Mouse (Mus musculus): ENCODE measurements around the gene Tspan11. TPM values are rescaled to one million over a fixed set of nuclear protein-coding genes. Genes with fewer than 3 reads are reported as not detected.

Gene Tspan11
- polyA plus RNA-seq, 1 experiment from 2014 or later, result 7.8 TPM

DNA sequence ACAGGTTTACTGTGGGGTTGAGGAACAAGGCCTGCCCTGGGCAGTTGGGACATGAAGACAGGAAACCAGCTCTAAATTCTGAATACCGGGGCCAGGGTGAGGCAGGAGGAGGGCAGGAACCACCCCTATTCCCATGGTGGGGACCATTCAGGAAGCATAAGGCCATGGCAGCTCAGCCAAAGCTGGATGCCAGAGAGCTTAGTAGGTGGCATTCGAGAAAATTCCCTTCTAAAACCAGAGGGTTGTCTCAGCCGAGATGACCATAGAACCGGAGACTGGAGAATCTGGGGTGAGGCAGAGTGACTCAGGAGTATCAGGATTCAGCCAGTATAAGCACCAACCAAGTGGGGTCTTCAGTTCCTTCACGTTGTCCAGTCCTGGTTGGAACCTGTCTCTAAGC, 84.5 kb downstream of the Tspan11 start:
- no peaks in the 10 kb centered on the region for H3K36me3 ChIP-seq (ENCODE audit: insufficient read depth, low read length)
- H3K4me3 ChIP-seq (ENCODE audit: low read length), result no peak overlapping the region
- H3K27ac ChIP-seq (ENCODE audit: low read length), result no peak overlapping the region
- 81% methylated on average over 5 of the region's 5 CpGs for WGBS
- H3K4me2 ChIP-seq (replicated peaks; ENCODE audit: low read depth, low read length), result no peak overlapping the region
- no peaks in the 10 kb centered on the region for H3K27me3 ChIP-seq (ENCODE audit: insufficient read depth, low read length)
- ATAC-seq (ENCODE audit: low FRiP score, low TSS enrichment), result no peak
- H3K4me1 ChIP-seq (ENCODE audit: insufficient read depth, low read length), result peaks cover 20% of the 10 kb centered on the region
- no peak overlapping the region for H3K9ac ChIP-seq (replicated peaks; ENCODE audit: low read length)
- no peaks in the 10 kb centered on the region for H3K9me3 ChIP-seq (ENCODE audit: low read length)

DNA sequence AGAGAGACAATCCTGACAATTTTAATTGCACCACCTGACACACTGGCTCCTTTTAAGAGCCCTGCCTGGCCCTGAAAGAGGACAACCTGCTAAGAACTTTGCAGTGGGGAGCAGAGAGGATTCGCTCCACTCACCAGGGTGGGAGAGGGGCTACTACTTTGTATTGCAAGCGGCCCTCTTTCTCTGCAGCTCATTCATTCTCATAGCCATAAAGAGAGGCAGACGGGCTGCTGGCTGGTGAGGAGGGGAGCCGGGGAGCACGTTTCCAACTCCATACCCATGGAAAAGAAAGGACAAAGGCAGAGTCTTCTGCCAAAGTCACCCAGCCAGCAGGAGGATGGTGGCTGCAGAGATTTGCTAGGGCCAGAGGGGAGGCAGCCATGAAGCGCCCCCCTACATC, 86.2 kb downstream of the Tspan11 start:
- Histone ChIP-seq H3K9me3 (ENCODE audit: low read length) (no peaks in the 10 kb centered on the region), H3K36me3 (ENCODE audit: insufficient read depth, low read length) (no peaks in the 10 kb centered on the region), H3K27me3 (ENCODE audit: insufficient read depth, low read length) (no peaks in the 10 kb centered on the region), H3K9ac (replicated peaks; ENCODE audit: low read length) (no peak overlapping the region), H3K4me2 (replicated peaks; ENCODE audit: low read depth, low read length) (no peak overlapping the region), H3K27ac (ENCODE audit: low read length) (no peak overlapping the region), H3K4me1 (ENCODE audit: insufficient read depth, low read length) (peaks cover 24% of the 10 kb centered on the region), H3K4me3 (ENCODE audit: low read length) (no peak overlapping the region)
- 40% methylated on average over 6 of the region's 6 CpGs for WGBS
- ATAC-seq (ENCODE audit: low FRiP score, low TSS enrichment), result no peak

DNA sequence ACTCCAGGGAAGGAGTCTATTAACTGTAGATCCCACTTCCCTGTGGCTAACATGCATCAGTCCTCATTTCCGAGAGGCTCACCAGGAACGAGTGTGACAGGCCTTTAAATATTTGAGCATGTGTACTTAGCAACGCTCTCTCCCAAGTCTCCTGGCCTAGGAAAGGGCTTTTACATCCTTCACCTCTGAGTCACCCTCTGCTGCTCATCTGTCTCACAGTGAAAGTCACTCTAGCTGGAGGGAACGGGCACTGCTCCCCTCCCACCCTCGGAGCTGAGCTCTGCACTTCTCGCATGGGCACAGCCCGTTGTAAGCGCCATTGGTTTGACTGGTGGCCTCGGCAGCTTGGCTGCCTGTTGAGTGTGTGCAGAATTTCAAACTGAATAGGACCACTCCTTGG, 86.6 kb downstream of the Tspan11 start:
- WGBS, result 30% methylated on average over 9 of the region's 9 CpGs

DNA sequence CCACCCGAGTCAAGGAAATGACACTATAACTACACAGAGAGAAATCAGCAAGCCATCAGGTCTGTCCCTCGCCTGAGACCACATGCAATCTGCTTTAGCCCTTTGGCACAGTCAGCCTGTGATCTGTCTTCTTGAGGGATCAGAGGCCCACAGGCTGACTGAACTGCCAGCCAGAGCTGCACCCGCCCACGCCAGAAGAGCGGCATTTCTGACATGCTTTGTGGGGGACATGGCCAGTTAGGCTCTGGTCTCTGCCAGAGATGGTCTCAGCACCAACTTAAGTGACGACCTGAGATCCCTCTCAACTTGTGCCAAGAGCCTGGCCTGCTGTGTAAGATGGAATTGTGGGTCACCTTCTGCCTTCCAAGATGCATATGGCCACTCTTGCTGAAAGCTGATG, 89.3 kb downstream of the Tspan11 start:
- no peak overlapping the region for H3K4me2 ChIP-seq (replicated peaks; ENCODE audit: low read depth, low read length)
- H3K36me3 ChIP-seq (ENCODE audit: insufficient read depth, low read length), result no peaks in the 10 kb centered on the region
- no peak overlapping the region for H3K4me3 ChIP-seq (ENCODE audit: low read length)
- peaks cover 52% of the 10 kb centered on the region for H3K4me1 ChIP-seq (ENCODE audit: insufficient read depth, low read length)
- H3K27me3 ChIP-seq (ENCODE audit: insufficient read depth, low read length), result no peaks in the 10 kb centered on the region
- no peaks in the 10 kb centered on the region for H3K9me3 ChIP-seq (ENCODE audit: low read length)
- no peak for ATAC-seq (ENCODE audit: low FRiP score, low TSS enrichment)
- 77% methylated on average over 6 of the region's 6 CpGs for WGBS
- H3K9ac ChIP-seq (replicated peaks; ENCODE audit: low read length), result no peak overlapping the region
- no peak overlapping the region for H3K27ac ChIP-seq (ENCODE audit: low read length)

More for the DNA sequence above, 86.6 kb downstream of the Tspan11 start:
- peak; percentile 67 for ATAC-seq (ENCODE audit: low FRiP score, low TSS enrichment)
- peaks cover 28% of the 10 kb centered on the region for H3K4me1 ChIP-seq (ENCODE audit: insufficient read depth, low read length)
- H3K9ac ChIP-seq (replicated peaks; ENCODE audit: low read length), result no peak overlapping the region
- no peaks in the 10 kb centered on the region for H3K27me3 ChIP-seq (ENCODE audit: insufficient read depth, low read length)
- H3K36me3 ChIP-seq (ENCODE audit: insufficient read depth, low read length), result no peaks in the 10 kb centered on the region
- H3K4me2 ChIP-seq (replicated peaks; ENCODE audit: low read depth, low read length), result no peak overlapping the region
- H3K27ac ChIP-seq (ENCODE audit: low read length), result no peak overlapping the region
- no peak overlapping the region for H3K4me3 ChIP-seq (ENCODE audit: low read length)
- H3K9me3 ChIP-seq (ENCODE audit: low read length), result no peaks in the 10 kb centered on the region

DNA sequence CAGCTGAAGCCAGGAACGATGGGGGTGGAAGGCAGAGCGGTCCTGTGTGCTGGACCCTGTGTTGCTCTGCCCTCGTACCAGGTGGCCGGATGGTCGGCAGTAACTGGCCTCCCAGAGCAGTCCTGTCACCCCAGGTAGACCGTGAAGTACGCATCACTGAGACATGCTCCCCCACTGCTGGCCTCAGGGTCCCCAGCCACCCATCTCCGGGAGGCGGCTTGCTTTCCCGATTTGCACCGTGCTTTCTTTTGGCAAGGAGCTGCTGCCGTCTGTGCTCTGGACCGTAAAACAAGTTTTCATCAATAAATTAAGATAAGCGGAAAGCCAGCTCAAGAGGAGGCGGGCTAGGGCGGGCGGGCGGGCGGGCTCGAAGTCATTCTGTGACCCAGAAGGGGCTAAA, 91.6 kb downstream of the Tspan11 start:
- H3K9ac ChIP-seq (replicated peaks; ENCODE audit: low read length), result no peak overlapping the region

DNA sequence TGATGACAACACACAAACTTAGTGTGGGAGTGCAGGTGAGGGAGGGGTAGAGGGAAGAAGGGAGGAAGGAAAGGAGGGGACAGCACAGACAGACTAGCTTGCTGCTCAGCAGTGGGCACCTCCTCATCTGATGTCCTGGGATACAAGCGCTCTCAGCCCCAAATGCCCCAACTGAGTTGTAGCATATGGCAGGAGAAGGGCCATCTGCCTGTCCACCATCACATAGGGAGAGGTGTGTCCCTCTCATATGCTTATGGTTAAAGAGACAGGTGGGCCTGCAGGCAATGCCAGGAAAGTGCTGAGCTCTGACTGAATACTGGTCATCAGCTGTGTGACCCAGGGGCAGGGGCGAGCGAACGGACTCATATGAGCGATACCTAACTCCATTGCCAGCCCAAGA, 92.4 kb downstream of the Tspan11 start:
- 98% methylated on average over 5 of the region's 5 CpGs for WGBS
- ATAC-seq (ENCODE audit: low FRiP score, low TSS enrichment), result no peak
- Histone ChIP-seq H3K9me3 (ENCODE audit: low read length) (no peaks in the 10 kb centered on the region), H3K4me1 (ENCODE audit: insufficient read depth, low read length) (peaks cover 35% of the 10 kb centered on the region), H3K4me2 (replicated peaks; ENCODE audit: low read depth, low read length) (no peak overlapping the region), H3K27me3 (ENCODE audit: insufficient read depth, low read length) (no peaks in the 10 kb centered on the region), H3K9ac (replicated peaks; ENCODE audit: low read length) (no peak overlapping the region), H3K36me3 (ENCODE audit: insufficient read depth, low read length) (no peaks in the 10 kb centered on the region), H3K27ac (ENCODE audit: low read length) (no peak overlapping the region), H3K4me3 (ENCODE audit: low read length) (no peak overlapping the region)

More for the DNA sequence above, 91.6 kb downstream of the Tspan11 start:
- peak overlapping the region; percentile 32; the same call in 1 of the 2 replicates for H3K4me2 ChIP-seq (replicated peaks; ENCODE audit: low read depth, low read length)
- WGBS, result 9% methylated on average over 20 of the region's 20 CpGs
- H3K9me3 ChIP-seq (ENCODE audit: low read length), result no peaks in the 10 kb centered on the region
- H3K27me3 ChIP-seq (ENCODE audit: insufficient read depth, low read length), result no peaks in the 10 kb centered on the region
- no peak overlapping the region for H3K4me3 ChIP-seq (ENCODE audit: low read length)
- H3K36me3 ChIP-seq (ENCODE audit: insufficient read depth, low read length), result no peaks in the 10 kb centered on the region
- ATAC-seq (ENCODE audit: low FRiP score, low TSS enrichment), result 0 out of 2 replicates have a peak, but pooled peaks have one; percentile 13
- peaks cover 44% of the 10 kb centered on the region for H3K4me1 ChIP-seq (ENCODE audit: insufficient read depth, low read length)
- no peak overlapping the region for H3K27ac ChIP-seq (ENCODE audit: low read length)

DNA sequence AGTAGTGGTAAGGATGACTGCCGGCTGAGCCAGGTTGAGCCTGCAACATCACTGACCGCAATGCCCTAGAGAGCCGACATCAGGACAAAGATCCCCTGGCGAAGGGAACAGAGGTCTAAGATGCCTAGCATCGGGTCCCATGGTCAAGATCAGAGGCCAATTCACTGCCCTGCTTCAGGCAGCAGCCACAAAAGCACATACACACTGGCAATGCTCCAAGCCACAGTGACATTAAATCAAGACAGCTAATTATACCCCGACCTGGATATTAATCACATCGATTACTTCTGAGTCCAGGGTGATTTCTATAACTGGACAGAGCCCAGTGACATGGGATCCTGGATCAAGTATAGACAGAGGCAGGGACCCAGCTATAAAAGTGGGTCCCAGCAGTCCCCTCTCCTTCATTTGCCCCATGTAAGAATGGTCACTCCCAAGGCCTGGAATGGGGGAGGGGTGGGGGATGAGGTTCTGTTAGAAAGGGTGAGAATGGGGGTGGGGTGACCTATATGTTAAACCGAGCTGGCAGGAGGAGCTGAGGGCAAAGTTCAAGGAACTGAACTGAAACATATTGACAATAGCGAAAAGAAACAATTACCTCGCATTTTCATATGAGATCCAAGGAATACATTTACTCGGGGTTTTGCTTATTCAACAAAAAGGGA, 93.1 kb downstream of the Tspan11 start:
- H3K4me3 ChIP-seq (ENCODE audit: low read length), result no peak overlapping the region
- H3K9ac ChIP-seq (replicated peaks; ENCODE audit: low read length), result no peak overlapping the region
- H3K4me1 ChIP-seq (ENCODE audit: insufficient read depth, low read length), result peaks cover 32% of the 10 kb centered on the region
- no peak overlapping the region for H3K4me2 ChIP-seq (replicated peaks; ENCODE audit: low read depth, low read length)
- WGBS, result 52% methylated on average over 11 of the region's 11 CpGs
- no peak overlapping the region for H3K27ac ChIP-seq (ENCODE audit: low read length)
- H3K36me3 ChIP-seq (ENCODE audit: insufficient read depth, low read length), result no peaks in the 10 kb centered on the region
- H3K27me3 ChIP-seq (ENCODE audit: insufficient read depth, low read length), result no peaks in the 10 kb centered on the region
- H3K9me3 ChIP-seq (ENCODE audit: low read length), result no peaks in the 10 kb centered on the region
- no peak for ATAC-seq (ENCODE audit: low FRiP score, low TSS enrichment)

DNA sequence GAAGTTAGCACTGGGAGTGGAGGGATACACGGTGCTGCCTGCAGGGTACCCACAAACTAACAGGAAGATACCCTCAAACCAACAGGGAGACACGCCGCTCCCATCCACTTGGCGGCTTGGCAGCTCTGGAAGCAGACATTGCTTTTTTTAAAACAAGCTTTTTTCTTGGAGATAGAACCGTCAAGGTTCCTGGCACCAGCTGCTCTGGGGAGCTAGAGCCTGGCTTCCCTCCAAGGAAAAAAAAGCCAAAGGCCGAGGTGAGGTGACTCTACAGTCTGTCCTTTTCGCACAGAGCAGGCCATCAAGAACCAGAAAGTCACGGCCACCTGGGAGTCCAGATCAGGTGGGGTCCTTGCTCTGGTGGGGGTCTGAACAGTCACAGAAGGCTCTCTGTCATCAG, 93.8 kb downstream of the Tspan11 start:
- 41% methylated on average over 8 of the region's 8 CpGs for WGBS
- peaks cover 31% of the 10 kb centered on the region for H3K4me1 ChIP-seq (ENCODE audit: insufficient read depth, low read length)
- H3K9me3 ChIP-seq (ENCODE audit: low read length), result no peaks in the 10 kb centered on the region
- H3K9ac ChIP-seq (replicated peaks; ENCODE audit: low read length), result no peak overlapping the region
- no peak overlapping the region for H3K4me3 ChIP-seq (ENCODE audit: low read length)
- no peak for ATAC-seq (ENCODE audit: low FRiP score, low TSS enrichment)
- no peak overlapping the region for H3K4me2 ChIP-seq (replicated peaks; ENCODE audit: low read depth, low read length)
- H3K27me3 ChIP-seq (ENCODE audit: insufficient read depth, low read length), result no peaks in the 10 kb centered on the region
- H3K27ac ChIP-seq (ENCODE audit: low read length), result no peak overlapping the region
- H3K36me3 ChIP-seq (ENCODE audit: insufficient read depth, low read length), result no peaks in the 10 kb centered on the region

DNA sequence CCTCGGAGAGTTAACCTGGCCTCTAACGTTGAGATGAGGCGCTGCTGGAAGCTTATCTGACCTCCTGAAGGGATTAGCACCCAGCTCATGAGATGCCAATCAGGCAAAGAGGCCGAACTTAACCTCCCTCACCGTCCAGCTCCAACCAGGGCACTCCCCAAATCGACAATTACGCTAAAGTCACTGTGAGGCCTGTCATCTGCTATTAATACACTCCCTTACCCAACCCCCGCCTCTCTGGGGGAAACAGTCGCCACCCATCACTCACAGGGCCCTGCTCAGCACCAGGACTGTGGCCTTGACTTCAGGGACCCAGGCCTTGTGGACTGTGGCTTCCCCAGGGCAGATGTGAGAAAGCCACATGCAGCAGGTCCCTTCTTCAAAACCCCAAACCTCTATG, 99.0 kb downstream of the Tspan11 start:
- H3K9ac ChIP-seq (replicated peaks; ENCODE audit: low read length), result no peak overlapping the region
- H3K27me3 ChIP-seq (ENCODE audit: insufficient read depth, low read length), result no peaks in the 10 kb centered on the region
- no peaks in the 10 kb centered on the region for H3K9me3 ChIP-seq (ENCODE audit: low read length)
- H3K4me3 ChIP-seq (ENCODE audit: low read length), result no peak overlapping the region
- WGBS, result 57% methylated on average over 9 of the region's 9 CpGs
- H3K27ac ChIP-seq (ENCODE audit: low read length), result no peak overlapping the region
- no peak overlapping the region for H3K4me2 ChIP-seq (replicated peaks; ENCODE audit: low read depth, low read length)
- no peaks in the 10 kb centered on the region for H3K36me3 ChIP-seq (ENCODE audit: insufficient read depth, low read length)
- H3K4me1 ChIP-seq (ENCODE audit: insufficient read depth, low read length), result peaks cover 17% of the 10 kb centered on the region
- ATAC-seq (ENCODE audit: low FRiP score, low TSS enrichment), result no peak

DNA sequence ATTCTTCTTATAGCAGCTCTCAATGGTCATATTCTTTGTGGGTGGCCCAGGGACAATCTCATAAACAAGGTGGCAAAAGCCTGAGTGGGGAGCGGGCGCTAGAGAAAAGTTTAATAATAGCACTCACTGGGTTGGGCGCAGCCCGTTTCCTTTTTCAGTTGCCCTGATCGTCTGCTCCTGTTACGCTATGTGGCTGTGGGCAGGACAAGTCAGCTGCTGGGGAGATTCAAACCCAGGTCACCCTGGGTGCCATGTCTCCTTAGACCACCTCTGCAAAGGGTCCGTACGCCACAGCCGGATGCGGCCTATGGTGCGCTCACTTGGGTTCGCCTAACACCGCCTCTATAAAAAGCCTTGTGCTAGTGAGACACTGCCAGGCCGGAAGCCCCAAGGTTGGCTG, 100.0 kb downstream of the Tspan11 start:
- Histone ChIP-seq H3K9me3 (ENCODE audit: low read length) (no peaks in the 10 kb centered on the region), H3K36me3 (ENCODE audit: insufficient read depth, low read length) (no peaks in the 10 kb centered on the region), H3K27ac (ENCODE audit: low read length) (no peak overlapping the region), H3K4me3 (ENCODE audit: low read length) (no peak overlapping the region), H3K9ac (replicated peaks; ENCODE audit: low read length) (no peak overlapping the region), H3K4me2 (replicated peaks; ENCODE audit: low read depth, low read length) (no peak overlapping the region), H3K27me3 (ENCODE audit: insufficient read depth, low read length) (no peaks in the 10 kb centered on the region), H3K4me1 (ENCODE audit: insufficient read depth, low read length) (peaks cover 23% of the 10 kb centered on the region)
- no peak for ATAC-seq (ENCODE audit: low FRiP score, low TSS enrichment)
- 90% methylated on average over 14 of the region's 14 CpGs for WGBS
